Mouse (Mus musculus) heart, postnatal 0 days (tissue): ENCODE data around the gene Acot11. TPM values are rescaled to one million over a fixed set of nuclear protein-coding genes. Genes with fewer than 3 reads are reported as not detected.

ENCODE experiments used
- ATAC-seq: fragments of 200-750 bp; cut with Nextera tagmentation; 2 replicates; pipeline ENCODE4 v1.8.0; 2017; ENCODE audit warnings: low read depth, moderate number of reproducible peaks, moderate library complexity; ENCODE audit not compliant: insufficient read depth
- DNase-seq: peaks from one replicate; pipeline ENCODE4 v3.0.0-alpha.2; 2016; ENCODE audit warnings: low spot score
- H3K27ac ChIP-seq: fragments of 300-500 bp; sonication (generic); 2 replicates; pipeline ENCODE4 v1.5.1; 2014; ENCODE audit warnings: low read depth, mild to moderate bottlenecking
- H3K27me3 ChIP-seq: fragments of 300-500 bp; sonication (generic); 2 replicates; pipeline ENCODE4 v1.6.1; 2014; ENCODE audit warnings: low read length, mixed read lengths; ENCODE audit not compliant: control insufficient read depth, insufficient read depth
- H3K36me3 ChIP-seq: fragments of 300-500 bp; sonication (generic); replicated peaks from 2 replicates; pipeline ENCODE4 v1.6.1; 2014; ENCODE audit warnings: low read length, mixed read lengths; ENCODE audit not compliant: control insufficient read depth, insufficient read depth
- H3K4me1 ChIP-seq: fragments of 300-500 bp; sonication (generic); 2 replicates; pipeline ENCODE4 v1.6.1; 2014; ENCODE audit warnings: antibody characterized with exemption; ENCODE audit not compliant: control insufficient read depth, insufficient read depth
- H3K4me2 ChIP-seq: fragments of 300-500 bp; sonication (generic); 2 replicates; pipeline ENCODE4 v1.6.1; 2014; ENCODE audit warnings: low read depth, mild to moderate bottlenecking, low read length, moderate library complexity
- H3K4me3 ChIP-seq: fragments of 300-500 bp; sonication (generic); 2 replicates; pipeline ENCODE4 v1.5.1; 2014; ENCODE audit warnings: low read depth, low read length
- H3K9ac ChIP-seq: fragments of 300-500 bp; sonication (generic); replicated peaks from 2 replicates; pipeline ENCODE4 v1.6.1; 2014; ENCODE audit warnings: low read depth, low read length, mixed read lengths
- H3K9me3 ChIP-seq: fragments of 300-500 bp; sonication (generic); replicated peaks from 2 replicates; pipeline ENCODE4 v1.6.1; 2016; ENCODE audit warnings: low read length; ENCODE audit not compliant: control insufficient read depth
- CTCF ChIP-seq: IDR thresholded peaks from 2 replicates; pipeline ENCODE4 v1.5.1; 2016; ENCODE audit warnings: antibody characterized with exemption, control low read depth, low read depth
- EP300 ChIP-seq: IDR thresholded peaks from 2 replicates; pipeline ENCODE4 v1.6.1; 2016; ENCODE audit warnings: antibody characterized with exemption, low read depth
- WGBS: fragments of 180-500 bp; shearing (Covaris S2); extraction: QIAGEN DNeasy Blood & Tissue Kit; methylation state at CpG from one replicate; pipeline ENCODE4 v1.1.7; 2014; 5-methylcytosine and 5-hydroxymethylcytosine counted together
- polyA plus RNA-seq: library from polyadenylated mRNA; unstranded; fragments of >200 nt; fragmentation: Nextera tagmentation; extraction: Ambion mirVana; gene quantifications from 2 replicates; pipeline ENCODE4 v1.2.1, GENCODE M21; 2015
- total RNA-seq: library from RNA; depleted of rRNA; stranded (reverse); fragments of >200 nt; gene quantifications from 2 replicates; pipeline ENCODE4 v1.2.3, GENCODE M21; 2014; ENCODE audit warnings: low replicate concordance; rRNA removed

The Acot11 gene
- total RNA-seq (18.8 and 34.6 TPM in 2 replicates), polyA plus RNA-seq (5.8 and 6.2 TPM in 2 replicates)

DNA sequence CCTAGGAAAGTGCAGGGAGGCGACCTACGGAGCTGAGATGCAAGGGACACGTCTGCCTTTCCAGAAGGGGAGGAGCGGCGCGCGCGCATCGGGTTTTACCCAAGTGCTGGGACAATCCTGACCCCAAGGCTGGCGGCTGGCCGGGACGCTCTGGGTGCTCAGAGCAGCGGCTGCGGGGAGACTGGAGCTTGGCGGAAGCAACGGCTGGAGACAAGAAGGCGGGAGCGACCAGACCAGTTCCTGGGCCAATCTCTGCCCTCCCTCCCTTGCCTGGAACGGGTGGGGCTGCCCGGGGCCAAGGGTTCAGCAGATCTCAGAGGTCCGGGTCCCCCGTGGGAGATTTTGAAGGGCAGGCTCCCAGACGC lies at the start of gene Acot11:
Acot11 (minus strand) TSS at position 89 of the 365 bp plus-strand sequence.
- Histone ChIP-seq H3K4me2 (peak within 1 kb of the TSS; percentile 54), H3K4me1 (peaks cover 10% of the 10 kb centered on the region; the same call in 1 of the 2 replicates), H3K9me3 (no peaks in the 10 kb centered on the region), H3K27ac (no peak within 1 kb of the TSS), H3K27me3 (no peaks in the 10 kb centered on the region), H3K36me3 (no peaks in the 10 kb centered on the region), H3K4me3 (peak within 1 kb of the TSS; percentile 32), H3K9ac (peak within 1 kb of the TSS; percentile 44; the same call in 1 of the 2 replicates)
- no peak for TF ChIP-seq EP300
- TF ChIP-seq CTCF, result no peak
- ATAC-seq (peak; percentile 53), DNase-seq (peak; percentile 49)
- WGBS, result 5% methylated on average over 23 of the region's 23 CpGs

DNA sequence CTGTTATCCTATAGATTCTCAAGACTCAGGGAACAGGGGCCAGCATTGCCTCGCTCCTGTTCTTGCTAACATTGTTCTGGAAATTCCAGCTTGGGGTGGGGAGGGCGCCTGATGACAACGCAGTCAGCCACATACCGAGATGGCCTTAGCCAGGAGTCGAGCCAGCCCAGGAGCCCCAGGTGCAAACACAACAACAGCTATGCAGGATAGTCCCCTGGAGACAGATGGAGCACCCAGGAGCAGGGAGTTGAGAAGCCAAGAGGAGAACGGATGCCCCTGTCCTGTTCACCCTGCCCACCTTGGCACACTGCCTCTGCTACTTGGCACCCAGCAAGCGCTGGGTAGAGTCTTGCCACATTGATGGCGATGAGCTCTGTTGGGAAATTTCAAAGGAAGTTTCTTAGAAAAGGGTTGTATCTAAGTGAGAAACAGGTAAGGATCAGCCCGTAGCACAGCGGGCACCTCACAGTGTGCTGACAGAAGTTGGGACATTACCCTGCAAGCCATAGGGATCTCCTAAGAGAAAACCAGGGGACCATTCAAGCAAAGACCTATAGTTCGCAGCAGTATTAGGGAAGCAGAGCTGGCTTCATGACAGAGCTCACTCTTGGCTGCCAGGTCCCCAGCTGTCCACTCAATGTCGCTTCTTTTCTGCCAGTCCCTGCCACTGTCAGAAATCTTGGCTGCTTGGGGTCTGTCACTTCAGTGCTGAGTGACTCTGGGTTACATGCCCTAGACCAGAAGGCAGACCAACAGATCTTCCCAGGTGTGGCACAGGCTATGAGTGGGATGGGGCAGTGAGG lies 43.7 kb upstream of the Acot11 start:
- peak; percentile 14; the same call in 1 of the 2 replicates for ATAC-seq
- peak overlapping the region; percentile 72 for H3K27ac ChIP-seq
- H3K9ac ChIP-seq, result peak overlapping the region; percentile 32; the same call in 1 of the 2 replicates
- H3K36me3 ChIP-seq, result no peaks in the 10 kb centered on the region
- peak overlapping the region; percentile 52 for H3K4me2 ChIP-seq
- H3K9me3 ChIP-seq, result no peaks in the 10 kb centered on the region
- no peak for DNase-seq
- H3K4me1 ChIP-seq, result peaks cover 16% of the 10 kb centered on the region
- H3K27me3 ChIP-seq, result no peaks in the 10 kb centered on the region
- WGBS, result 41% methylated on average over 12 of the region's 12 CpGs
- no peak for TF ChIP-seq EP300
- no peak for TF ChIP-seq CTCF
- peak overlapping the region; percentile 16 for H3K4me3 ChIP-seq

DNA sequence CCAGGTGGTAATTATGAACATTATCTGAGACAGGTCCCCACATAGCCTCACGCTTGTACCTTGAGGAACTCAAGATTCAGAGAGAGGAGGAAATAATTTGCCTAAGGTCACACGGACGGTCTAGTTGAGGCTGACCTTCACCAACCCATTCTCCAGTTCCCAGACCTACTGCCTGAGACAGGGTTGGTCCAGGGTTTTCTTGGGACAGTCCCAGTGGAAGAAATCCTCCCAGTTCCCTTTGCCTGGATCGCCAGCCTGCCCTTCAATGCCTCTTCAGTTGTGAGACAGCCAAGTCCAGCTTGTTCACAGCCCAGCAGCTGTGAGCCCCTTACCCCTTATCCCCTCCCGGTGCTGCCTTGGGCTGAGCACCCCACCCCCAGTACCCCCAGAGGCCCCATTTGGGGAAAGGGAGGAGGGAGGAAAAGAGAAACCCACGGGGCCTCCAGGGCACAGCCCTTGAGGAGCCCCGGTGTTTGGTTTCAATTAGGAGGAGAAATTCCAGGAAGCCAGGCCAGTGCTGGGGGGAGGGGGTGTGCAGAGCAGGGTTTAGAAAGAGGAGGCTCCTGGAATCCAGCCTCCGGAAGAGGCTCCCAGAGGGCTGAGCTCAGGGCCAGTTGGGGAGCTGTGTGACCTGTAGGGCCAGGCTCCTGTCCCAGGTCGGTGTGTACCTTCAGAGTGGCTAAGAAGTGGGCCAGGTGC lies 42.9 kb upstream of the Acot11 start:
- Histone ChIP-seq H3K4me3 (peak overlapping the region; percentile 16), H3K9ac (peak overlapping the region; percentile 32; the same call in 1 of the 2 replicates), H3K4me1 (peaks cover 16% of the 10 kb centered on the region), H3K4me2 (peak overlapping the region; percentile 52), H3K9me3 (no peaks in the 10 kb centered on the region), H3K36me3 (no peaks in the 10 kb centered on the region), H3K27ac (peak overlapping the region; percentile 72), H3K27me3 (no peaks in the 10 kb centered on the region)
- 23% methylated on average over 9 of the region's 9 CpGs for WGBS
- TF ChIP-seq EP300, result no peak
- TF ChIP-seq CTCF, result no peak
- DNase-seq (peak; percentile 88), ATAC-seq (peak; percentile 84)

DNA sequence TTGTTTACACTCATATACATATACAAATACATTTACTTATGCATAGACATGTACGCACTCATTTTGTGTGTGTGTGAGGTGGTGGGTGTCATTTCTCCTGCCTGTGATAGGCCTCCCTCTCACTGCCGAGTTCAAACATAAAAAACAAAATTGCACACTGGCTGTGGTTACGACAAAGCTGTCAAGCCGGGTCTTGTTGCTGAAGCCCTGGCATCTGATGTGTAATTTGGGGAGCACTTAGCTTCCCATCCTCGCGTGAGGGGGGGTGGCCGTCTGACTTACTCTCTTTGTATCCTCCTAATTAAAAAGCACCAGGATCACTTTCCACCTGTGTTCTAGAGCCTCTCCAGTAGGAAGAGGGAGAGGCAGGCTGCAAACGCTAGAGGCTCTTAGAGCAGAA lies 37.8 kb upstream of the Acot11 start:
- no peak overlapping the region for H3K9ac ChIP-seq

DNA sequence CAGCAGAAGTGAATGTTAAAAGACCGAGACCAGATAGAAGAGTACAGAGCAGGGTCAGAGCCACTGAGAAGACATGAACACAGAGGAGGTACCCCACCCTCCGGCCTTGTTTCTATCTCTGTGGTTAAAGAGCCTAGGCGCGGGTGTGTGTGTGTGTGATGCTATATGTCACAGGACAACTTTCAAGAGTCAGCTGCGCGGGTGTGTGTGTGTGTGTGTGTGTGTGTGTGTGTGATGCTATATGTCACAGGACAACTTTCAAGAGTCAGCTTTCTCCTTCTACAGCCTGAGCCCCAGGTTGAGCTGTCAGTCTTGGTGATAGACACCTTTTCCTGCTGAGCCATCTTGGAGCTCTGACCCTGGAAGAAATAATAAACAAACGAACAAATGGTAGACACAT lies 37.1 kb upstream of the Acot11 start:
- Histone ChIP-seq H3K9ac (no peak overlapping the region), H3K4me3 (no peak overlapping the region), H3K4me2 (no peak overlapping the region), H3K4me1 (0 out of 2 replicates have a peak, but pooled peaks cover 4% of the 10 kb centered on the region), H3K36me3 (no peaks in the 10 kb centered on the region), H3K9me3 (no peaks in the 10 kb centered on the region), H3K27ac (no peak overlapping the region), H3K27me3 (no peaks in the 10 kb centered on the region)
- no peak for ATAC-seq
- TF ChIP-seq EP300 (no peak), CTCF (no peak)
- WGBS, result 65% methylated on average over 7 of the region's 7 CpGs
- DNase-seq, result no peak

More for the DNA sequence above, 37.8 kb upstream of the Acot11 start:
- Histone ChIP-seq H3K4me2 (no peak overlapping the region), H3K27ac (no peak overlapping the region), H3K27me3 (no peaks in the 10 kb centered on the region), H3K9me3 (no peaks in the 10 kb centered on the region), H3K36me3 (no peaks in the 10 kb centered on the region), H3K4me3 (no peak overlapping the region), H3K4me1 (peaks cover 10% of the 10 kb centered on the region)
- DNase-seq, result no peak
- 75% methylated on average over 8 of the region's 8 CpGs for WGBS
- no peak for ATAC-seq
- TF ChIP-seq EP300 (no peak), CTCF (no peak)
